In genomic region chr14:25546852-25547621, GRCm38 (mm10) we compare ENCODE assay signal across 7 mouse cellular contexts.
DNase-seq lines count a peak whose midpoint lies in the region; ATAC-seq lines count a peak whose summit lies in the region.

No protein-coding gene starts in this region.

- peaks cover 34% of the 10 kb centered on the region for H3K4me1 ChIP-seq in liver, embryonic 12.5 days
- peaks cover 19% of the 10 kb centered on the region for H3K4me1 ChIP-seq in liver, embryonic 11.5 days (replicated peaks; ENCODE audit: control insufficient read depth, insufficient read depth, low read length)
- H3K4me1 ChIP-seq in embryonic facial prominence, embryonic 15.5 days: peaks cover 73% of the 10 kb centered on the region
- H3K4me1 ChIP-seq in hindbrain, embryonic 16.5 days (ENCODE audit: control insufficient read depth, insufficient read depth, low read depth, low read length): peaks cover 57% of the 10 kb centered on the region
- peaks cover 71% of the 10 kb centered on the region for H3K4me1 ChIP-seq in midbrain, embryonic 13.5 days (replicated peaks)

- 0 out of 2 replicates have a peak, but pooled peaks have one; percentile 25 for ATAC-seq in liver, embryonic 12.5 days
- ATAC-seq in liver, embryonic 11.5 days (replicated peaks; ENCODE audit: low FRiP score): no peak; the same call in 1 of the 2 replicates
- ATAC-seq in embryonic facial prominence, embryonic 15.5 days (ENCODE audit: insufficient number of reproducible peaks, low FRiP score, low TSS enrichment, low read depth): peak; percentile 69
- 0 out of 2 replicates have a peak, but pooled peaks have one; percentile 12 for ATAC-seq in hindbrain, embryonic 16.5 days
- no peak for ATAC-seq in midbrain, embryonic 13.5 days

- no peaks in the 10 kb centered on the region for H3K27me3 ChIP-seq in liver, embryonic 12.5 days (replicated peaks)
- no peaks in the 10 kb centered on the region for H3K27me3 ChIP-seq in liver, embryonic 11.5 days (replicated peaks; ENCODE audit: control insufficient read depth, insufficient read depth, low read length)
- H3K27me3 ChIP-seq in embryonic facial prominence, embryonic 15.5 days: no peaks in the 10 kb centered on the region
- H3K27me3 ChIP-seq in hindbrain, embryonic 16.5 days (replicated peaks; ENCODE audit: control insufficient read depth, insufficient read depth, low read length): no peaks in the 10 kb centered on the region
- no peaks in the 10 kb centered on the region for H3K27me3 ChIP-seq in midbrain, embryonic 13.5 days

- 0 out of 2 replicates have a peak overlapping the region, but pooled peaks have one; percentile 37 for H3K27ac ChIP-seq in liver, embryonic 12.5 days
- no peak overlapping the region for H3K27ac ChIP-seq in liver, embryonic 11.5 days (ENCODE audit: low read depth, low read length)
- H3K27ac ChIP-seq in embryonic facial prominence, embryonic 15.5 days (replicated peaks): peak overlapping the region; percentile 63
- peak overlapping the region; percentile 70 for H3K27ac ChIP-seq in hindbrain, embryonic 16.5 days (ENCODE audit: low read depth, low read length)
- H3K27ac ChIP-seq in midbrain, embryonic 13.5 days: peak overlapping the region; percentile 89

- H3K36me3 ChIP-seq in liver, embryonic 12.5 days: peaks cover 42% of the 10 kb centered on the region
- peaks cover 2% of the 10 kb centered on the region; the same call in 1 of the 2 replicates for H3K36me3 ChIP-seq in liver, embryonic 11.5 days (ENCODE audit: control insufficient read depth, insufficient read depth, low read length)
- peaks cover 3% of the 10 kb centered on the region; the same call in 1 of the 2 replicates for H3K36me3 ChIP-seq in embryonic facial prominence, embryonic 15.5 days
- H3K36me3 ChIP-seq in hindbrain, embryonic 16.5 days (ENCODE audit: control insufficient read depth, insufficient read depth, low read length): peaks cover 3% of the 10 kb centered on the region; the same call in 1 of the 2 replicates
- H3K36me3 ChIP-seq in midbrain, embryonic 13.5 days: peaks cover 40% of the 10 kb centered on the region

- 57% methylated on average over 14 of the region's 14 CpGs for WGBS in liver, embryonic 12.5 days (ENCODE audit: insufficient replicate concordance)
- 56% methylated on average over 14 of the region's 14 CpGs for WGBS in liver, embryonic 11.5 days
- 31% methylated on average over 14 of the region's 14 CpGs for WGBS in embryonic facial prominence, embryonic 15.5 days
- WGBS in hindbrain, embryonic 16.5 days: 37% methylated on average over 14 of the region's 14 CpGs
- WGBS in midbrain, embryonic 13.5 days: 75% methylated on average over 14 of the region's 14 CpGs

- no peak overlapping the region for H3K9ac ChIP-seq in liver, embryonic 12.5 days
- H3K9ac ChIP-seq in liver, embryonic 11.5 days (ENCODE audit: low read depth, low read length): no peak overlapping the region
- no peak overlapping the region for H3K9ac ChIP-seq in embryonic facial prominence, embryonic 15.5 days
- no peak overlapping the region for H3K9ac ChIP-seq in hindbrain, embryonic 16.5 days (ENCODE audit: low read depth, low read length)
- no peak overlapping the region for H3K9ac ChIP-seq in midbrain, embryonic 13.5 days (replicated peaks)

- no peak for DNase-seq in liver, embryonic 11.5 days (ENCODE audit: low spot score)
- no peak for DNase-seq in urinary bladder, postnatal 25 days (ENCODE audit: low spot score)
- no peak for DNase-seq in layer of hippocampus, postnatal 25 days (ENCODE audit: extremely low spot score in 1 of 2, low spot score in 1 of 2)

- H3K9me3 ChIP-seq in liver, embryonic 12.5 days (replicated peaks): no peaks in the 10 kb centered on the region
- H3K9me3 ChIP-seq in liver, embryonic 11.5 days (ENCODE audit: control insufficient read depth, low read length): no peaks in the 10 kb centered on the region
- no peaks in the 10 kb centered on the region for H3K9me3 ChIP-seq in embryonic facial prominence, embryonic 15.5 days (replicated peaks)
- no peaks in the 10 kb centered on the region for H3K9me3 ChIP-seq in hindbrain, embryonic 16.5 days (ENCODE audit: control insufficient read depth, low read length)
- H3K9me3 ChIP-seq in midbrain, embryonic 13.5 days: no peaks in the 10 kb centered on the region

- no peak overlapping the region for H3K4me2 ChIP-seq in liver, embryonic 12.5 days
- no peak overlapping the region for H3K4me2 ChIP-seq in liver, embryonic 11.5 days
- H3K4me2 ChIP-seq in embryonic facial prominence, embryonic 15.5 days (replicated peaks): 0 out of 2 replicates have a peak overlapping the region, but pooled peaks have one; percentile 1
- no peak overlapping the region for H3K4me2 ChIP-seq in hindbrain, embryonic 16.5 days (ENCODE audit: low read length)
- no peak overlapping the region for H3K4me2 ChIP-seq in midbrain, embryonic 13.5 days (replicated peaks)

- no peak overlapping the region for H3K4me3 ChIP-seq in liver, embryonic 12.5 days
- H3K4me3 ChIP-seq in liver, embryonic 11.5 days (ENCODE audit: low read depth, low read length): no peak overlapping the region
- H3K4me3 ChIP-seq in embryonic facial prominence, embryonic 15.5 days (replicated peaks): no peak overlapping the region
- H3K4me3 ChIP-seq in hindbrain, embryonic 16.5 days (ENCODE audit: low read length): no peak overlapping the region
- no peak overlapping the region for H3K4me3 ChIP-seq in midbrain, embryonic 13.5 days (replicated peaks)

Comparison
In these comparisons a context has a peak if more than half of its experiments do, and no peak if none do; other contexts are left out.
1. ATAC-seq: peak in liver, embryonic 12.5 days (single experiment), embryonic facial prominence, embryonic 15.5 days (single experiment) and hindbrain, embryonic 16.5 days (single experiment); none in liver, embryonic 11.5 days (single experiment) and midbrain, embryonic 13.5 days (single experiment).